Mouse (Mus musculus) cerebellum, adult 9-10 months (tissue): ENCODE measurements around the gene Atp8b3.
A peak's percentile ranks its signal among the peaks of the same experiment; 100 is the strongest.

Experiments used
- DNase-seq: peaks from one replicate; pipeline ENCODE4 v3.0.0; 2022

Atp8b3 gene

DNA sequence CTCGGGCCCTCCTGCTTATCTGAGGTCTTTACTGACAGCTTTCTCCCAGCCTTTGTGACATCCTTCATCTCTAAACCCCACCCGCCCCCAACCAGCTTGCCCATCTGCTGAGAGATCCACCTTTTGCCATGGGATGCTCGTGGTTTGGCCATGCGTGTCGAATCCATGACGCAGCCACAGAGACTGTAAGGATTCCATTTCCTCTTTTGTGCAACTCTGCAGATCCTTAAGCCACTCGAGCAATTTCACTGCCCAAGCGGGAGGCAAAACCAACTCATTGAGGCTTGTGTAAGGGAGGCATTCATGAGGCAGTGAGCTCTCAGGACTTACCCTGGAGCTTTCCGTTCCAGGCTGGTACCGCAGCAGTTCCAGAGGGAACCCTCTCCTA is 28.7 kb downstream of the Atp8b3 start:
- no peak for DNase-seq

DNA sequence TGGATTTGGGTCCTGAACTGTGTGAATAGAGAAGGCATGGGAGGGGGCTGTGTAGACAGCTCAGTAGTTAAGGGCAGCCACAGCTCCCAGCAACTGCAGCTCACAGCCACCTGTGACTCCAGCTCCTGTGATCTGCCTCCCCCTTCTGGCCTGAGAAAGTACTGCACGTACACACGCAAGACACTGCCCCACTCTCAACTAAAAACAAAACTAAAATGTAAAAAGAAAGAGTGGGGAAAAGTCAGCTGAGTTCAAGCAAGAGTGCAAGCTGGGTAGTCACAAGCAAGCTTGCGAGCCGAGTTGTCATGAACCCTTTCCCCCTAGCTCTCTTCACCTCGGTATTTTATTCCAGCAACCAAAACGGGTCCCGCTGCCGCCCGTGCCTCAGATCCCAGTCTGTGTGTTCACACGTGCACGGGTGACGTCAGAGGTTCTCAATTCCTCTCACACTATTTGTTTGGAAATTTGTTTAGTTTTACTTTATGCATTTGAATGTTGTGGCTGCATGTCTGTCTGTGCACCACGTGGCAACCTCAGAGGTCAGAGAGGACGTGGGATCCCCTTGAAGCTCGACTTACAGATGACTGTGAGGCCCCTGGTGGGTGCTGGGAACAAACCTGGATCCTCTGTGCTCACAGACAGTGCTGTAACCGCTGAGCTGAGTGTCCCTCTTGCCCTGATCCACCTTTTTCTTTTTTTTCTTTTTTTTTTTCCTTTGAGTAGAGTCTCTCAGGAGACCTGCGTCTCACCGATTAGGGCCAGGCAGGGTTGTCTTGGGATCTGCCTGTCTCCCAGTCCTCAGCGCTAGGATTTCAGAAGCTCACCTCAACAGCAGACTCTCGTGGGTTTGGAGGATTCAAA is 29.3 kb downstream of the Atp8b3 start:
- peak; percentile 74 for DNase-seq

DNA sequence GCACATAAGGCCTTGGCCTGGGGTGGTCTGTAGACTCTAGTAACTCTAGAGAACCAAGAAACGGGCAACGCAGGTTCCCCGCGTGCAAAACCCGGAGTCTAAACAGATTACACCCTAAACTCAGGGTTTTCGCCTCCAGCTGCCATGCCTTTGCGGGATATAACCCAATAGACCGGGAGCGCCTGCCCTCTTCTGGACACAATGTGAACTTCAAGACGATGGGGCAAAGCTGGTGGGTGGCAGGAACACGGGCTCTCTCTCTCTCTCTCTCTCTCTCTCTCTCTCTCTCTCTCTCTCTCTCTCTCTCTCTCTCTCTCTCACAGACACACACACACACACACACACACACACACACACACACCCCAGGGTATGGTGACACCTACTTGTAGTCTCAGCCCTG is 32.7 kb downstream of the Atp8b3 start:
- peak; percentile 43 for DNase-seq

DNA sequence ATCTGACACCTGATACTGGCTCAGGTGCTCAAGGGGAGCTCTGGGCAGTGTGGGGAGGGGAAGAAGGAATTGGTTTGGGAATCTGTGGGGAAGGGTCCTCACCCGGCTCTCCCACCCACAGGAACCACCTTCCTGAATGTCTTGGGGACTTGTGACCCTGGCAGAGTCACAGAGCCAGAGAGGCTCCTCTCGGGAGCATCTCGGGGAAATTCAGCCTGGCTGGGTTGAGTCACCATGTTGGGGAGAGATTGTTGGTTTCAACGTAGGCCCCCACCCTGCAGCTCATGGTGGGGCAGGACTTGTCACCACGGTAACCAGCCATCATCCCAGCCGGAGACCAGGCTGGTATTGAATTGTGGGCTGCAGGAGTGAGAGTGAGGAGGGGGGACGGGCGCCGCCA is 34.2 kb downstream of the Atp8b3 start:
- no peak for DNase-seq

DNA sequence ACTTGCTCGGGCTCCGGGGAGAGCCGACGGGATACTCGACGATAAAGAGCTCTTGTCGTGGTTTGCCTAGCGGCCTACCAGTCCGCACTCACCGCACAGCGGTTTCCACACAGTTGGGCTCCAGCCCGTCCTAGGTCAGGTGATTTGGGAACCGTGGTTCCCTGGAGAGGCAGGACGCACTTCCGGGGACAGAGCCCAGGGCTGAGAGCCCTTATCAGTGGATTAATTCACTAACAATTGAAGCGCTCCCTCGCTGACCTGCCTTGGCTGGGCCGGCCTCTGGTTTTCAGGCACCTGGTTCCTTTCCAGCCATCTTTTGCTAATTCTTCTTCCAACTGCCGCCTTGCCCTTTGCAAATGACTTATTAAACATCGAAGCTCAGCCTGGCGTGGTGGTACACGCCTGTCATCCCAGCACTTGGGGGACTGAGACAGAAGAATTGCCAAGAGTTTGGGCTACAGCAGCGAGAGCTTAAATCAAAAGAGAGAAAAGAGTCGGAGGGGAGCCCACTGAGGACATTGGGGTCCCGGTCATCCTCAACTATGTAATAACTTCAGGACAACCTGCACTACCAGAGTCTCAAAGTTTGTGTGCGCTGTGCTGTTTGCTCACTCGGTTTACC is 35.2 kb downstream of the Atp8b3 start:
- DNase-seq = no peak

DNA sequence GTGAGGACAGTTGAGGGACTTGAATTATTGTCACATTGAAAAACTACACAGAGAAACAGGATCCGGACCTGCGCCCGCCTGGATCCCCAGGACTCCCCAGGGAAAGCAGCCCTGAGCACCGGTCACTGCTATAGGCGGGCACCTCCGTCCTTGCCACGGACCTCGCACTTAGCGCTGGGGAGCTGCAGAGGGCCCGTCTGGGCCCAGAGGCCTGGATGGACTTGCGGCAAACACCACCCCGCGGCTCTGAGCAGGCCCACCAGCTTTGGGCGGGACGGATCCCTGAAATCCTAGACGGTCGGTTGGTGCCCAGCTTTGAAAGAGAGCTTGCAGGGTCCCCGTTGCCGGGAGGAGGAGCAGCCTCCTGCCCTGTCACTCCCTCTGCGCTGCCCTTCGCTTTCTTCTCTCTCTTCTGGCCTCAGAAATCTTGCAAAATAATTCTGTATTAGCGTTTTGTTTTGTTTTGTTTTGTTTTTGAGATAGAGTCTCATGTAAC is 36.1 kb downstream of the Atp8b3 start:
- no peak for DNase-seq

DNA sequence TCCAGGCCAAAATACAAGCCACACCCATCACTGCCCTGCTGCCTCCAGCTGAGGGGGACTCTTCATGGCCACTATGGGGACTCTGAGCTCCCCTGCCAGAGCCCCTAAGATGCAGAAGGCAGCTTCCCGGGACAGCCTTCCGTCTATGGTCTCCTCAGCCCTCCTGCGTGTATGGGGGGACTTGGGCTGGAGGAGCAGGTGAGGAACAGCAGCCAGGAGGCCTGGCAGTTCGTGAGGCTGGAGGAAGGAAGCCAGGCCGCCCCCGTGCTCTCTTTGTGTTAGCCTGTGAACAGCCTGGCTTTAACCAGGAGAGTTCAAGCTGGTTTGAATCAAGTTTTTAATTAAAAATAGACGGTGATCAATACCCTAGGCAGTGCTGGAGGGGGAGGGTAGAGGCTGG is 36.6 kb downstream of the Atp8b3 start:
- DNase-seq = no peak

DNA sequence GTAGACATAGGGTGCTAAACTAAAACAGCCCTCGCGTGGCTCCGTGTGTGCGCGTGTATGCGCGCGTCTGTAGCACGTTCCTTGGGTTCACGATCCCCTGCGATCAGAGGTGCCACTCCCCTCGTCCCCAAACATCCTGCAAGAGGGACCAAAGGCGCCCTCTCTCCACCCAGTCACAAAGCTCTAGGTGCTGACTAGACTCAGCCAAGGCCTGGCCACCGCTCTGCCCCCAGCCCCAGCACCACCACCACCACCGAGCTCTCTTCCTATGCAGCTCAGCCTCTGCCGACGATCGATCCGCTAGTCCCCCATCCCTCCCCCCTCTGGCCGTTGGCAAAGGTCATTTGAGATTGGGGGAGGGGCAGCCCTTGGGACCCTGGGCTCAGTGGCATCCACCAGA is 42.5 kb downstream of the Atp8b3 start:
- DNase-seq = no peak

DNA sequence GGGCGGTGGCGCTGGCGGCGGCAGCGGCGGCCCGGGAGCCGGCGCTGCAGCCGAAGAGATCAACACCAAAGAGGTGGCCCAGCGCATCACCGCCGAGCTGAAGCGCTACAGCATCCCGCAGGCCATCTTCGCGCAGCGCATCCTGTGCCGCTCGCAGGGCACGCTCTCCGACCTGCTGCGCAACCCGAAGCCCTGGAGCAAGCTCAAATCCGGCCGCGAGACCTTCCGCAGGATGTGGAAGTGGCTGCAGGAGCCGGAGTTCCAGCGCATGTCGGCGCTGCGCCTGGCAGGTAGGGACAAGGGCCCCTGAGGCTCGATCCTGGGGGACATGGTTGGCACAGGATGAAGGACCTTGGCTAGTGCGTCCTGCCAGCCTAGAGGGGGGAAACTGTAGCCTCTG is 43.0 kb downstream of the Atp8b3 start:
- DNase-seq = no peak

DNA sequence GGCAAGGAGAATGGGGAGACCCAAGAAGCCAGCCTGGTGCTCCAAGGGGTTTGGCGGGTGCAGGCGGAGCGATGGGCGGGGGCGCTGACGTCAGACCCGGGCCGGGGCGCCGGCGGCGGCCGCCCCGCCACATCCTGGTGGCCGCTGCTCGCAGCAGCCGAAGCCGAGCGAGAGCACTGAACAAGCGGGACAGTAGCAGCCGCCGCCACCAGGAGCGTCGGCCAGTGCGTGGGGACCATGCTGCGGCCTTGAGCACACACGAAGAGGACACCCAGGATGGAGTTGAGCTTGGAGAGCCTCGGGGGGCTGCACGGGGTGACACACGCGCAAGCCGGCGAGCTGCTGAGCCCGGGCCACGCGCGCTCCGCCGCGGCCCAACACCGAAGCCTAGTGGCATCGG is 44.2 kb downstream of the Atp8b3 start, which contains the start of gene Onecut3:
Gene Onecut3 (plus strand): TSS at position 104 of the 400 bp plus-strand sequence.
- no peak for DNase-seq

DNA sequence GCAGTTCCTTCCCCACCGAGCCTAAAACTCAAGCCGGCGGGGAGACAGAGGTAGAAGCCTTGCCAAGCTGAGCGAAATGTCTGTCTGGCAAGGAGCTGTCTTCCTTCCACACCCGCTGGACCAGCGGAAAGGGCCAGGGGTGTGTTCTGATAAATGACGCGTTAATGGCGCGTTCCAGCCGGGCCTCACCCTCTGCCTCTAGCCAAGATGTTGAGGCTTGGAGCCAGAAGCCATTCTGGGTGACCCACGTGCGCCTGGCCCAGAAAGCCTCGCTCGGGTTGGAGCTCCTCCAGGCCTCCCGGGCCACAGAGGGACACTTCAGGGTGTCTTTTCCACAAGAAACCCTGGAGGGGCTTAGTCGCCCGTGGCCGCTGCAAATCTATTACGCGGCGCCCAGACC is 48.9 kb downstream of the Atp8b3 start:
- DNase-seq = no peak

DNA sequence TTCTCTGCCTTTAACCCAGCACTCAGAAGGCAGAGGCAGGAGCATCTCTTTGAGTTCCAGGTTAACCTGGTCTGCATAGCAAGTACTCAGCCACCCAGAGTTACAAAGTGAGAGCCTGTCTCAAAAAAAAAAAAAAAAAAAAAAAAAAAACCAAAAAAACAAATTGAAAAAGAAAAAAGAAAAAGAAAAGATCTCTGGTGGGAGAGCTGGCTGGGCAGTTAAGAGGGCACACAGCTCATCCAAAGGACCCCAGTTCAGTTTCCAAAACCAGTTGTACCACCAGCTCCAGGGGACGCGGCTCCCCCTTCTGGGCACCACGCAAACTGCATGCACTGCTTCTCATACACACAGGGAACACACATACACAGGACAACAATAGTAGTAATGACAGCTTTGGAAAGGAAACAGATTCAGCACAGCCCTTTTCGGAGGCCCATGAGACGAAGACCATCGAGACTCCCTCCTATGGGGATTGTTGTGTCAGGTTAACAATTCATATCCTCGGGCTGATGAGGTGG is 52.0 kb downstream of the Atp8b3 start:
- no peak for DNase-seq

DNA sequence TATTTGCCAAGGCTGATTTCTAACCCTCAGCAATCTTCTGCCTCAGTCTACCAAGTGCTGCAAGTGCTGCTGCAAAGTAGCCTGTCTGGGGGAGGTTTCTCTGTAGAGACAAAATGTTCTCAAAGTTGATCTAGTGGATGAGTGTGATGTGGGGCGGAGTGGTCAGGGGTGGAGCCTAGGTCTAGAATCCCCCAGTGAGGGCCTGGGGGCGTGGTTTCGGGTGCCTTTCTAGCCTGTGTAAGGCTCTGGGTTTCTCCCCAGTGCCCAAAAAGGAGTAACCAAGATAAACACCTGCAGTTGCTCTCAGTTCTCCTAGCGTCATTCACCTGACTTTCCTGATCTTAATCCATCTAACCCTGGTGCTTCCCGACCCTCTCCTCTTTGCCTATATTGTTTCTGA is 57.9 kb downstream of the Atp8b3 start:
- no peak for DNase-seq

DNA sequence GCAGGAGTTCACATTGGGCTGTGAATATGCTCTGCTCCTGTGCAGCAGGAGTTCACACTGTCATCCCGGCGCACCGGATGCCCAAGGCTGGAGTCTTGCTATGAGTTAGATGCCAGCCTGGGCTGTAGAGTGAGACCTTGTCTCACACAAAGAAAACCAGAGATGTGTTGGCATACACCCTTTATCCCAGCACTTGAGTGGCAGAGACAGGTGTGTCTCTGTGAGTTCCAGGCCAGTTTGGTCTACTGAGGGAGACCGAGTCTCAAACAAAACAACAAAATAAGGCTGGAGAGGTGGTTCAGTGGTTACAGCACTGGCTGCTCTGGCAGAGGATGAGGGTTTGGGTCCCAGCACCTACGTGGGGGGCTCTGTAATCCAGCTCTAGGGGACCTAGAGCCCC is 60.4 kb downstream of the Atp8b3 start:
- DNase-seq = no peak

DNA sequence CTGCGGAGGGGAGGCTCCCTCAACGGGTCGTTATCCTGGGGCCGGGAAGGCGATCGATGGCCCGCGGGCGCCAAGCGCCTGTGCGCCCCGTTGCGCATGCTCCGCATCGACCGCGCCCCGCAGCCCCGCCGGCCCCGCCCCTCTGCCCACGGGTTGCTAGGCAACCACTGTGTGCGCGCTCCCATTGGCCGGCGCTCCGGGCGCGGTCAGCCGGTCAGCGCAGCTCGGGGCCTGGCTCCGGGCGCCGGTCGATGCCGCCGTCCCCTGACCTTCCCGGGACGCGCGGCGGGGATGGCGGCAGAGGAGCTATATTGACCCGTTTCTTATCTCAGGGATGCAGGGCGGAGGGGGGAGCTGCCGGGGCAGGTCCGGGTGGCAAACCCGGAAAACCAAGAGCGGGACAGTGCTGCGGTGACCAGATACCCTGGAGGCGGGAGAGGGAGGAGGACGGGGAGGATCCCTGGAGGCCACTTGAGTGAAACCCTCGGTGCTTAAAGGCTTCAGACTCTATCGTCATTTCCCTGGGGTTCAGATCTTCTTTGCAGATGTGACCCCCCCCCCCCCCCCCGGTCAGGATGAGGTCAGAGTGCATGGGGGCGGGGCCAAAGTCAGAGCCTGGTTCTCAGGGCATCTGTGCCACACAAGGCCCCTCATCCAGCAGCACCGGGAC is 63.5 kb downstream of the Atp8b3 start:
- peak; percentile 88 for DNase-seq
